Comparison of ENCODE assay signal across 8 mouse cellular contexts in the genomic region with DNA sequence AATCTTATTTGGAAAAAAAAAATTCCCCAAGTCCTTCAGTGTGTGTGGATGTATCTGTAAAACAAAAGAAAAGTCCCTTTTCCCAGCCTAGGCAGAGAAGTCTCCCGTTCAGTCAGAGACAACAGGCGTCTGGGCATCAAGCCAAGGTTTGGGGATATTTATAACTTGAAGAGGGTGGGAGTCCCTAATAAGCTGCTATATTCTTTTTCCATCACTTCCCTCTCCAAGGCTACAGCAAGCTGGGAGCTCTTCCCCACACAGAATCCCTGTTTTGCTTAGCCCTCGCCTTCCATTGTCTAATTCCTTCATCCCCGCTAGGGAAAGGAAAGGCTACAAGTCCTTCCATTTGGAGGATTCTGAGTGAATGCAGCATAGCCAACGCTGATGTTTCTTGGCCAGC. TPM values are rescaled to one million over a fixed set of nuclear protein-coding genes. Genes with fewer than 3 reads are reported as not detected.
DNase-seq lines count a peak whose midpoint lies in the region; ATAC-seq and TF ChIP-seq lines count a peak whose summit lies in the region.

Gene Zfp46 (plus strand): TSS at position 229 of the 400 bp plus-strand sequence.

- no peaks in the 10 kb centered on the region for H3K27me3 ChIP-seq in spleen, adult 2 months (ENCODE audit: control insufficient read depth, insufficient read depth, low read length)
- H3K27me3 ChIP-seq in embryonic facial prominence, embryonic 15.5 days, result no peaks in the 10 kb centered on the region
- peaks cover 9% of the 10 kb centered on the region for H3K27me3 ChIP-seq in heart, embryonic 10.5 days (ENCODE audit: insufficient read depth, poor library complexity, severe bottlenecking)
- H3K27me3 ChIP-seq in kidney, embryonic 14.5 days (ENCODE audit: control insufficient read depth, insufficient read depth, low read length), result no peaks in the 10 kb centered on the region
- H3K27me3 ChIP-seq in limb, embryonic 12.5 days, result peaks cover 13% of the 10 kb centered on the region
- H3K27me3 ChIP-seq in midbrain, embryonic 16.5 days (ENCODE audit: control insufficient read depth, insufficient read depth, low read depth, low read length), result no peaks in the 10 kb centered on the region

- H3K27ac ChIP-seq in spleen, adult 2 months (ENCODE audit: insufficient read depth, low read length), result peak within 1 kb of the TSS; percentile 74
- peak within 1 kb of the TSS; percentile 98 for H3K27ac ChIP-seq in embryonic facial prominence, embryonic 15.5 days (replicated peaks)
- peak within 1 kb of the TSS; percentile 92 for H3K27ac ChIP-seq in heart, embryonic 10.5 days
- H3K27ac ChIP-seq in kidney, embryonic 14.5 days (ENCODE audit: low read depth, low read length), result peak within 1 kb of the TSS; percentile 89
- H3K27ac ChIP-seq in limb, embryonic 12.5 days, result peak within 1 kb of the TSS; percentile 91
- peak within 1 kb of the TSS; percentile 94 for H3K27ac ChIP-seq in midbrain, embryonic 16.5 days (ENCODE audit: low read length)

- peaks cover 4% of the 10 kb centered on the region; the same call in 1 of the 2 replicates for H3K4me1 ChIP-seq in spleen, adult 2 months (ENCODE audit: control insufficient read depth, insufficient read depth, insufficient read length)
- H3K4me1 ChIP-seq in embryonic facial prominence, embryonic 15.5 days, result peaks cover 34% of the 10 kb centered on the region
- H3K4me1 ChIP-seq in heart, embryonic 10.5 days, result peaks cover 48% of the 10 kb centered on the region
- peaks cover 27% of the 10 kb centered on the region for H3K4me1 ChIP-seq in kidney, embryonic 14.5 days (ENCODE audit: control insufficient read depth, insufficient read depth, low read length)
- peaks cover 37% of the 10 kb centered on the region for H3K4me1 ChIP-seq in limb, embryonic 12.5 days (replicated peaks)
- H3K4me1 ChIP-seq in midbrain, embryonic 16.5 days (ENCODE audit: control insufficient read depth, insufficient read depth, low read length), result peaks cover 33% of the 10 kb centered on the region

- H3K9me3 ChIP-seq in embryonic facial prominence, embryonic 15.5 days (replicated peaks), result 0 out of 2 replicates have a peak, but pooled peaks cover 3% of the 10 kb centered on the region
- H3K9me3 ChIP-seq in heart, embryonic 10.5 days, result peaks cover 4% of the 10 kb centered on the region; the same call in 1 of the 2 replicates
- peaks cover 3% of the 10 kb centered on the region; the same call in 1 of the 2 replicates for H3K9me3 ChIP-seq in kidney, embryonic 14.5 days (ENCODE audit: control insufficient read depth, low read length)
- H3K9me3 ChIP-seq in limb, embryonic 12.5 days, result peaks cover 4% of the 10 kb centered on the region
- H3K9me3 ChIP-seq in midbrain, embryonic 16.5 days (replicated peaks; ENCODE audit: control insufficient read depth, low read length, poor library complexity, severe bottlenecking), result no peaks in the 10 kb centered on the region; the same call in 1 of the 2 replicates

- H3K4me2 ChIP-seq in embryonic facial prominence, embryonic 15.5 days (replicated peaks), result peak within 1 kb of the TSS; percentile 82
- H3K4me2 ChIP-seq in kidney, embryonic 14.5 days (replicated peaks; ENCODE audit: low read depth, low read length), result peak within 1 kb of the TSS; percentile 61
- H3K4me2 ChIP-seq in limb, embryonic 12.5 days, result peak within 1 kb of the TSS; percentile 82
- peak within 1 kb of the TSS; percentile 65 for H3K4me2 ChIP-seq in midbrain, embryonic 16.5 days (ENCODE audit: low read length)

- DNase-seq in spleen, adult 2 months (ENCODE audit: low read depth in 1 of 2, low spot score in 2 of 2), result no peak
- no peak for DNase-seq in spleen, postnatal 14 days (ENCODE audit: low spot score in 2 of 2)
- DNase-seq in heart, embryonic 10.5 days (ENCODE audit: low spot score), result no peak
- peak; percentile 77 for DNase-seq in testis, postnatal 14 days (ENCODE audit: low spot score)

- no peak for TF ChIP-seq POLR2A in spleen, adult 2 months (IDR thresholded peaks at IDR 0.05; ENCODE audit: low read depth, low read length)

- no peak for TF ChIP-seq CTCF in spleen, adult 2 months (IDR thresholded peaks at IDR 0.05; ENCODE audit: extremely low read depth, insufficient read depth, insufficient read length, insufficient replicate concordance)

- 62% methylated on average over 5 of the region's 5 CpGs for WGBS in spleen, adult 2 months
- 10% methylated on average over 5 of the region's 5 CpGs for WGBS in embryonic facial prominence, embryonic 15.5 days
- 39% methylated on average over 5 of the region's 5 CpGs for WGBS in heart, embryonic 10.5 days
- WGBS in kidney, embryonic 14.5 days, result 49% methylated on average over 5 of the region's 5 CpGs
- WGBS in limb, embryonic 12.5 days, result 53% methylated on average over 5 of the region's 5 CpGs
- 13% methylated on average over 5 of the region's 5 CpGs for WGBS in midbrain, embryonic 16.5 days

- H3K4me3 ChIP-seq in spleen, adult 2 months (ENCODE audit: extremely low read depth, insufficient read depth, insufficient read length), result peak within 1 kb of the TSS; percentile 77
- H3K4me3 ChIP-seq in embryonic facial prominence, embryonic 15.5 days (replicated peaks), result peak within 1 kb of the TSS; percentile 82
- H3K4me3 ChIP-seq in heart, embryonic 10.5 days, result peak within 1 kb of the TSS; percentile 76
- peak within 1 kb of the TSS; percentile 63 for H3K4me3 ChIP-seq in kidney, embryonic 14.5 days (ENCODE audit: low read length)
- peak within 1 kb of the TSS; percentile 70 for H3K4me3 ChIP-seq in limb, embryonic 12.5 days (replicated peaks)
- peak within 1 kb of the TSS; percentile 60 for H3K4me3 ChIP-seq in midbrain, embryonic 16.5 days (ENCODE audit: low read depth, low read length)

- no peak for ATAC-seq in embryonic facial prominence, embryonic 15.5 days (ENCODE audit: insufficient number of reproducible peaks, low FRiP score, low TSS enrichment, low read depth)
- ATAC-seq in kidney, embryonic 14.5 days (ENCODE audit: low FRiP score, low TSS enrichment), result no peak
- ATAC-seq in limb, embryonic 12.5 days (ENCODE audit: insufficient number of reproducible peaks, insufficient read depth, low FRiP score, low TSS enrichment, low read depth), result no peak
- ATAC-seq in midbrain, embryonic 16.5 days, result no peak

- H3K9ac ChIP-seq in embryonic facial prominence, embryonic 15.5 days, result peak within 1 kb of the TSS; percentile 77
- H3K9ac ChIP-seq in kidney, embryonic 14.5 days (ENCODE audit: low read depth, low read length), result peak within 1 kb of the TSS; percentile 49
- peak within 1 kb of the TSS; percentile 78 for H3K9ac ChIP-seq in limb, embryonic 12.5 days (replicated peaks)
- peak within 1 kb of the TSS; percentile 69 for H3K9ac ChIP-seq in midbrain, embryonic 16.5 days (ENCODE audit: low read depth, low read length)

- H3K36me3 ChIP-seq in spleen, adult 2 months (ENCODE audit: control insufficient read depth, insufficient read depth, low read length), result peaks cover 4% of the 10 kb centered on the region; the same call in 1 of the 2 replicates
- peaks cover 24% of the 10 kb centered on the region for H3K36me3 ChIP-seq in embryonic facial prominence, embryonic 15.5 days
- H3K36me3 ChIP-seq in heart, embryonic 10.5 days, result peaks cover 25% of the 10 kb centered on the region
- peaks cover 21% of the 10 kb centered on the region for H3K36me3 ChIP-seq in kidney, embryonic 14.5 days (ENCODE audit: control insufficient read depth, insufficient read depth, low read length)
- peaks cover 24% of the 10 kb centered on the region for H3K36me3 ChIP-seq in limb, embryonic 12.5 days
- H3K36me3 ChIP-seq in midbrain, embryonic 16.5 days (ENCODE audit: control insufficient read depth, insufficient read depth, low read length), result peaks cover 7% of the 10 kb centered on the region; the same call in 1 of the 2 replicates

RNA-seq across cellular contexts. Expression of gene Zfp46, which starts in this region (rescaled TPM):
- polyA plus RNA-seq in spleen, adult 2 months (2012; rRNA removed), result 8.4 and 12.7 TPM in 2 replicates
- 25.0 and 25.5 TPM in 2 replicates for polyA plus RNA-seq in embryonic facial prominence, embryonic 15.5 days (2015; fragmentation: Nextera tagmentation; extraction: Ambion mirVana)
- polyA plus RNA-seq in heart, embryonic 10.5 days (2016; fragmentation: Nextera tagmentation; extraction: Ambion mirVana), result 14.6 and 18.7 TPM in 2 replicates
- polyA plus RNA-seq in kidney, embryonic 14.5 days (2014; fragmentation: Nextera tagmentation; extraction: Ambion mirVana), result 12.2 and 22.0 TPM in 2 replicates
- polyA plus RNA-seq in limb, embryonic 12.5 days (2016; fragmentation: Nextera tagmentation; extraction: Ambion mirVana), result 25.4 and 25.6 TPM in 2 replicates
- polyA plus RNA-seq in midbrain, embryonic 16.5 days (2015; fragmentation: Nextera tagmentation; extraction: Ambion mirVana), result 42.8 and 43.3 TPM in 2 replicates
